Mouse (Mus musculus): ENCODE measurements around the gene Orc4. TPM values are rescaled to one million over a fixed set of nuclear protein-coding genes. Genes with fewer than 3 reads are reported as not detected.
"Not testable (repeated sequence)": the region's sequence is repeated elsewhere in the genome, so short reads cannot be mapped to it uniquely, and the experiment has no call there.

Orc4 gene
- 10 to 100 TPM; 54.0 to 64.1 TPM for total RNA-seq (2021)
- long read RNA-seq, experiment 1, full-length matches to known transcripts, result 29 of 64 reads
- long read RNA-seq, experiment 1, partial matches to known transcripts, result 4 of 64 reads
- long read RNA-seq, experiment 1, other reads (novel, unspliced or antisense), result 31 of 64 reads
- long read RNA-seq, experiment 2, full-length matches to known transcripts, result 24 of 43 reads
- long read RNA-seq, experiment 2, partial matches to known transcripts, result 4 of 43 reads
- long read RNA-seq, experiment 2, other reads (novel, unspliced or antisense), result 15 of 43 reads

- intact Hi-C loops (cut with DNase I), result no loop called here
- DNase-seq (ENCODE audit: low spot score in 2 of 2), result no peak
Observed at GRCm38 (mm10) chr2:48950252-48950315, at the start of gene Orc4. TSS of gene Orc4 (minus strand) at chr2:48950277.

DNA sequence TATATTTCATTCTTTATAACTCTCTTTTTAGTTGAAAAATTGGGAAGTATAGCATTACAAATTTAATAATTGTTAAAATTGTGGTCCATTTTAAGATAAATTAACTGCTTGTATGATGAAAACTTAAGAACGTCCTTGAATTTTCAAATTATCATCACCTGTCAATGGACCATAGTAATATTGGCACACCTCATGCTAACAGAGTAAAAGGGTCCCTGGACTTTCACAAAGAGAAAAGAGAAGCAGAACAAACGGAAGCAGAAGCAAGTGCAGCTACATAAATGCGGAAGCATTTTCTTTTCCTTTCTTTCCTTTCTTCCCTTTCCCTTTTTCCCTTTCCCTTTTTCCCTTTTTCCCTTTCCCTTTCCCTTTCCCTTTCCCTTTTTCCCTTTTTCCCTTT is 40.2 kb upstream of the Orc4 start:
- intact Hi-C loops (cut with DNase I), result no loop called here
- DNase-seq (ENCODE audit: low spot score in 2 of 2), result no peak

GRCm38 (mm10) chr2:48978920-48979319 is 28.8 kb upstream of the Orc4 start:
- DNase-seq (ENCODE audit: low spot score in 2 of 2), result no peak
- intact Hi-C loops (cut with DNase I), result no loop called here

DNA sequence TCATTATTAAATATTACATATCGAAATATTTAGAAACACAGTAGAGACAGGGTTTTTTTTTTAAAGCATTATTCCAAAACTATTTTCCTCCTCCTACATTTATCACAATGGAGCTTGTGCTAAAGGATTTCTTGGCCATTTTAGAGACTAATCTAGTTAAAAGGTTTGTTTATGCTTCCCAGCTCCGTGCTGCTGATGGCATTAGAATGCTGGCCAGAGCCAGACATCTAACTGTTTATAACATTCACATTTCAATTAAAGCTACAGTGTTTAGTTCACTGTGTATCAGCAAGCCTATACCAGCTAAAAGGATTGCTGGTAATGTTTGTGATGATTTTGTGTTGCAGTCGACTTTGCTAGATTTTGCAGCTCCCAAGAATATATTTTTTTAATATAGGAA is 6.5 kb upstream of the Orc4 start:
- DNase-seq (ENCODE audit: low spot score in 2 of 2), result no peak
- intact Hi-C loops (cut with DNase I), result no loop called here

GRCm38 (mm10) chr2:48950316-48950880 is 321 bp upstream of the Orc4 start:
- peak in 1 of 2 experiments; percentile 8 for DNase-seq (ENCODE audit: low spot score in 2 of 2)
- intact Hi-C loops (cut with DNase I), result no loop called here

- intact Hi-C loops (cut with DNase I), result no loop called here
- peak; percentile 34 to 48 for DNase-seq (ENCODE audit: low spot score in 2 of 2)
Observed at GRCm38 (mm10) chr2:48949743-48950251, 280 bp downstream of the Orc4 start.

GRCm38 (mm10) chr2:48948841-48949584 is 1.1 kb downstream of the Orc4 start, which contains the start of gene Mbd5:
TSS of gene Mbd5 (plus strand) at chr2:48949508.
- DNase-seq (ENCODE audit: low spot score in 2 of 2), result peak; percentile 98 to 100
- intact Hi-C loops (cut with DNase I), result no loop called here

GRCm38 (mm10) chr2:48947761-48948160 is 2.3 kb downstream of the Orc4 start:
- intact Hi-C loops (cut with DNase I), result no loop called here

GRCm38 (mm10) chr2:48935058-48935457 is 15.0 kb downstream of the Orc4 start:
- intact Hi-C loops (cut with DNase I), result no loop called here
- DNase-seq (ENCODE audit: low spot score in 2 of 2), result no peak

More at GRCm38 (mm10) chr2:48947761-48948160, 2.3 kb downstream of the Orc4 start:
- DNase-seq (ENCODE audit: low spot score in 2 of 2), result no peak

- intact Hi-C loops (cut with DNase I), result no loop called here
- DNase-seq (ENCODE audit: low spot score in 2 of 2), result no peak
Observed at GRCm38 (mm10) chr2:48915832-48916231, 34.2 kb downstream of the Orc4 start.

GRCm38 (mm10) chr2:48914185-48914584 is 35.9 kb downstream of the Orc4 start:
- DNase-seq (ENCODE audit: low spot score in 2 of 2), result no peak
- intact Hi-C loops (cut with DNase I), result loop anchor here (5.0 kb wide), 1 partner anchor 398 kb away; no protein-coding TSS in a partner anchor

GRCm38 (mm10) chr2:48908866-48909265 is 41.2 kb downstream of the Orc4 start:
- intact Hi-C loops (cut with DNase I), result loop anchor here (5.0 to 10.0 kb wide), 2 partner anchors 516 to 823 kb away; no protein-coding TSS in a partner anchor
- DNase-seq (ENCODE audit: low spot score in 2 of 2), result peak; percentile 20 to 48

DNA sequence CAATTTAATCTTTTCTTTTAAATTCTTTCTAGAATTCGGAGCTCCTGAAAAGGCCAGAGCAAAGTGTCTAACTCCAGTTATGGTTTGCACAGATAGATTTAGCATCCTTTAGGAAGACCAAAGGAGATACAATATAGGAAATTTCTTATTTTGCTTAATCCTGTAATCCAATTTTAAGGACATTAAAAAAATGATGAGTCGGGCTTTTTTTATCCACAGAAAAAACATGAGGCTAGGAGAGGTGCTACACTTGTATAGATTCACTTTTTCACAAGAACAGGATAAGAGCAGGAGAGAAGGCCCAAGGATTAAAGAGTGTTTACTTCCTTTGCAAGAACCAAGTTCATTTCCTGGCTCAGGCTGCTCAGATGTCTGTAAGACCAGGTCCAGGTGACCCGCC is 54.9 kb downstream of the Orc4 start:
- intact Hi-C loops (cut with DNase I), result no loop called here
- DNase-seq (ENCODE audit: low spot score in 2 of 2), result no peak

GRCm38 (mm10) chr2:48885945-48886344 is 64.1 kb downstream of the Orc4 start:
- intact Hi-C loops (cut with DNase I), result loop anchor here (1.0 to 10.0 kb wide), 3 partner anchors 884 to 1394 kb away; no protein-coding TSS in a partner anchor
- DNase-seq (ENCODE audit: low spot score in 2 of 2), result peak; percentile 81 to 82

GRCm38 (mm10) chr2:48868199-48868913 is 81.7 kb downstream of the Orc4 start:
- peak in 1 of 2 experiments; percentile 36 for DNase-seq (ENCODE audit: low spot score in 2 of 2)
- intact Hi-C loops (cut with DNase I), result no loop called here

- DNase-seq (ENCODE audit: low spot score in 2 of 2); intact Hi-C loops (cut with DNase I): not testable (repeated sequence)
Observed at GRCm38 (mm10) chr2:48865596-48865995, 84.5 kb downstream of the Orc4 start.
